Mouse (Mus musculus) liver, embryonic 14.5 days (tissue): Measurements from ENCODE around the gene Tuba3b. TPM values are rescaled to one million over a fixed set of nuclear protein-coding genes. Genes with fewer than 3 reads are reported as not detected.

Experiments used
- ATAC-seq: fragments of 200-750 bp; cut with Nextera tagmentation; 2 replicates; pipeline ENCODE4 v1.8.0; 2017; ENCODE audit warnings: moderate number of reproducible peaks, mild to moderate bottlenecking, moderate library complexity; ENCODE audit not compliant: insufficient read depth
- DNase-seq, 3 experiments: peaks; one replicate each; pipeline ENCODE4 v3.0.0-alpha.2; 2012 to 2013; ENCODE audit warnings: low read depth in 3 of 3, low spot score in 3 of 3
- H3K27ac ChIP-seq: fragments of 300-500 bp; sonication (generic); 2 replicates; pipeline ENCODE4 v1.5.1; 2014; ENCODE audit warnings: moderate library complexity, mild to moderate bottlenecking, control low read depth, inconsistent platforms
- H3K27me3 ChIP-seq: fragments of 300-500 bp; sonication (generic); 2 replicates; pipeline ENCODE4 v1.6.1; 2014; ENCODE audit warnings: mild to moderate bottlenecking, low read length, moderate library complexity; ENCODE audit not compliant: control insufficient read depth, insufficient read depth
- H3K36me3 ChIP-seq: fragments of 300-500 bp; sonication (generic); replicated peaks from 2 replicates; pipeline ENCODE4 v1.6.1; 2014; ENCODE audit warnings: low read depth; ENCODE audit not compliant: control insufficient read depth, insufficient read depth
- H3K4me1 ChIP-seq, 2 experiments: fragments of 200-500 bp in 1 of 2; fragments of 300-500 bp in 1 of 2; sonication (generic) in 1 of 2; replicated peaks; 2 replicates each; pipeline ENCODE4 v1.6.1; 2012 to 2014; ENCODE audit warnings: antibody characterized with exemption in 1 of 2, inconsistent platforms in 1 of 2, low read length in 1 of 2; ENCODE audit not compliant: control insufficient read depth in 2 of 2, insufficient read depth in 2 of 2
- H3K4me2 ChIP-seq: fragments of 300-500 bp; sonication (generic); 2 replicates; pipeline ENCODE4 v1.6.1; 2014; ENCODE audit warnings: low read depth, mild to moderate bottlenecking, control low read depth, moderate library complexity
- H3K4me3 ChIP-seq, 2 experiments: fragments of 200-500 bp in 1 of 2; fragments of 300-500 bp in 1 of 2; sonication (generic) in 1 of 2; 2 replicates each; pipeline ENCODE4 v1.5.1; 2012 to 2014; ENCODE audit warnings: low read depth in 2 of 2, low read length in 2 of 2, mild to moderate bottlenecking in 2 of 2, control low read depth in 1 of 2, inconsistent platforms in 1 of 2, moderate library complexity in 1 of 2; ENCODE audit not compliant: insufficient read depth in 1 of 2
- H3K9ac ChIP-seq: fragments of 300-500 bp; sonication (generic); replicated peaks from 2 replicates; pipeline ENCODE4 v1.6.1; 2014; ENCODE audit warnings: mild to moderate bottlenecking, control low read depth, moderate library complexity
- H3K9me3 ChIP-seq: fragments of 300-500 bp; sonication (generic); 2 replicates; pipeline ENCODE4 v1.6.1; 2016; ENCODE audit warnings: low read length, mixed read lengths; ENCODE audit not compliant: control insufficient read depth
- CTCF ChIP-seq: IDR thresholded peaks from 2 replicates; pipeline ENCODE4 v1.5.1; 2016; ENCODE audit warnings: antibody characterized with exemption, low read depth, control low read depth
- EP300 ChIP-seq: IDR thresholded peaks from 2 replicates; pipeline ENCODE4 v1.6.1; 2016; ENCODE audit warnings: antibody characterized with exemption, low read depth
- WGBS: fragments of 180-500 bp; shearing (Covaris S2); extraction: QIAGEN DNeasy Blood & Tissue Kit; methylation state at CpG from one replicate; pipeline ENCODE4 v1.1.7; 2014; ENCODE audit not compliant: insufficient replicate concordance; 5-methylcytosine and 5-hydroxymethylcytosine counted together
- polyA plus RNA-seq, 2 experiments: library from polyadenylated mRNA; depleted of rRNA in 1 of 2; stranded (reverse) in 1 of 2; unstranded in 1 of 2; fragments of >200 nt; fragmentation: Nextera tagmentation in 1 of 2; extraction: Ambion mirVana in 1 of 2; gene quantifications; 2 replicates each; pipeline versions ENCODE4 v1.2.1 to v1.2.3; 2012 to 2014

Gene Tuba3b
- polyA plus RNA-seq, 2 experiments = not detected

DNA sequence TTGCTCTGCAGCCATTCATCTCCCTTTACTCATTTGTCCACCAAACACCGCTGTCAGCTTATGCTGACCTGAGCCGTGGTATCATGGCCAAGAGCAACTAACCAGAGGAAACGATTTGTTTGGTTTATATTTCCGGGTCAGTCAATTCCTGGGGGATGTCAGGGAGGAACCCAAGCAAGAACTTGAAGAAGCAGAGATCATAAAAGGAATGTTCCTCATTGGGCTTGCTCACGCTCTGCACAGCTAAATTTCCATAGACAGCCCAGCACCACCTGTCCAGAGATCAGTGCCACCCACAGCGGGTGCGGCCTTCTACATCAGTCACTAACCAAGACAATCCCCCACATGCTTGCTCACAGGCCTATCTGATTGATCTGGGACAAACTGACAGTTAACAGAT, 1.3 kb upstream of the Tuba3b start, which contains the start of gene Lmntd1:
Gene Lmntd1 (minus strand): TSS at position 101 of the 400 bp plus-strand sequence.
- Histone ChIP-seq H3K4me1 (no peaks in the 10 kb centered on the region), H3K9ac (no peak within 1 kb of the TSS), H3K9me3 (no peaks in the 10 kb centered on the region), H3K36me3 (no peaks in the 10 kb centered on the region), H3K4me2 (no peak within 1 kb of the TSS), H3K27ac (no peak within 1 kb of the TSS), H3K4me3 (no peak within 1 kb of the TSS), H3K27me3 (no peaks in the 10 kb centered on the region)
- 55% methylated on average over 7 of the region's 7 CpGs for WGBS
- DNase-seq (no peak), ATAC-seq (no peak)
- no peak for TF ChIP-seq CTCF
- TF ChIP-seq EP300 = no peak

DNA sequence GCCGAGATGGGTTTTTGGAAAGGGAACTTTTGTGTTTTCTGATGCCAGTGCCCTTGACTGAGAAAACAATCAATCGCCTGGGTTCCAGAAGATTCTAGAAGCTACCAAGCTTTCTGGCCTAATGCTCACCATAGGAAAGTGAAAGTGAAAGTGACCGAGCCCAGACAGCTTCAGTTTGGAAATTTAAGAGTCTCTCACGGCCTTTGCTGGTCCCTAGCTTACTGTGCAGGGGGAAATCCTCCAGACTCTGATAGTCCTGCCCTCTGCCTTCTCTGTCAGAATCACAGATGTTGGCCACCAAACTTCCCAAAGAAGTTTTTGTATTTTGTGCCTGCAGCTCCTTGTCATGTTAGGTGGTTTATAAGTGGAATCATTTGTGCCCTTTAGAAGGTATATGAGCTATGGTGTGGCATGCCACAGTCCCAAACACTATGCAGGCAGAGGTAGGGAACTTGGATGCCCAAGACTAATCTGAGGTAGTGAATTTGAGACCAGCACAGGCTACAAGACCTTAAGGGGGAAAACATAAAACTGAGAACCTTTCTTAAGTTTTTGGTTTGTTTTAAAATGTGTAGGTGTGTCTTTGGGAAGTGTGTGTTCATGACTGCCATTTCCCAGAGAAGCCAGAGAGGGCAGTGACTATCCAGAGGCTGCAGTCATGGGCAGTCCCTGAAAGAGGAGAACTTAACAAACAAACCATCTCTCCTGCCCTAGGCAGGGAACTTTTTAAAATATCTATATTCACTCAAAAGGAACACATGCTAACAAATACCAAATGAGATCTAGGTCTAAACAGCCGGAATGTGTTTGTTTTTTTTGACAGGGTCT, 1.1 kb downstream of the Tuba3b start:
- H3K9me3 ChIP-seq = no peaks in the 10 kb centered on the region
- H3K4me1 ChIP-seq = no peaks in the 10 kb centered on the region
- WGBS = 59% methylated on average over 5 of the region's 5 CpGs
- no peak for DNase-seq
- H3K4me2 ChIP-seq = no peak overlapping the region
- no peak overlapping the region for H3K9ac ChIP-seq
- ATAC-seq = no peak
- TF ChIP-seq EP300 (no peak), CTCF (no peak)
- H3K27me3 ChIP-seq = no peaks in the 10 kb centered on the region
- H3K27ac ChIP-seq = no peak overlapping the region
- no peak overlapping the region for H3K4me3 ChIP-seq
- H3K36me3 ChIP-seq = no peaks in the 10 kb centered on the region

DNA sequence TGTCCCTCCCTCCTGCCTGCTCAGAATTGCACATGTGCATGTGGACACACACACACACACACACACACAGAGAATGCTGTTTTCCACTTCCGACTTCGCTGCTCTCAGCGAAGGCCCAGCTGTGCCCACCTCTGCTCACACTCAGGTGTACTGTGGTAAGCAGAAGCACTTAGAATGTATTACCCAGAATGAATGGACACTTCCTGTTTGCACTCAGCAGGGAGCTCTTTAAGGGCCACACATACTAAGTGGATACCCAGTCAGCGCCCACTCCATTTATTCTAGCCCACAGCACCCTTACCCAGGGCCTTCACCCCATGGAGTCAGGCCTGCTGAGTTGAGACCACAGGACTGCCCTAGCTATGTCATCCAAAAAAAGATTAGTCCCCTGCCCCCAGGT, 7.6 kb downstream of the Tuba3b start:
- WGBS = 55% methylated on average over 4 of the region's 4 CpGs
- ATAC-seq (no peak), DNase-seq (no peak)
- Histone ChIP-seq H3K4me2 (no peak overlapping the region), H3K4me1 (no peaks in the 10 kb centered on the region), H3K9me3 (no peaks in the 10 kb centered on the region), H3K9ac (no peak overlapping the region), H3K4me3 (no peak overlapping the region), H3K36me3 (no peaks in the 10 kb centered on the region), H3K27ac (no peak overlapping the region), H3K27me3 (no peaks in the 10 kb centered on the region)
- no peak for TF ChIP-seq CTCF
- no peak for TF ChIP-seq EP300

DNA sequence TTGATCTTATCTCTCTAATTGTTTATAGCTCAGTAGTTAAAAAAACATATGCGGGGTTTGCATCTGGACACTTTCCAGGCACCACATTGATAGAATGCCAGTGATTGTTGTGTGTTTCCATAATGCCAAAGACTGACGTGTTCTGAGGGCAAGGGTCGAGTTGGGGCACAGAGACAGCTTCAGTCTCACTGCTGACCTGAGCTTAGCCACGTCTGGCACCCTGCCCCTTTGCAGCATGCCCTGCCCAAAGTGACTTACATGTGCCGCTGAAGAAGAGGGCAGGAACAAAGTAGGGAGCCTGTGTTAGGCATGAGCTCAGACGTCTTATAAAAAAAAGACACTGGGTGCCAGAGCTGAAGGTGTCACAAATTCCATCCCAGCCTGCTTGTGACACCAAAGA, 14.7 kb downstream of the Tuba3b start:
- ATAC-seq (no peak), DNase-seq (no peak)
- Histone ChIP-seq H3K9ac (no peak overlapping the region), H3K4me1 (no peaks in the 10 kb centered on the region), H3K4me3 (no peak overlapping the region), H3K4me2 (no peak overlapping the region), H3K36me3 (no peaks in the 10 kb centered on the region), H3K27ac (no peak overlapping the region), H3K9me3 (no peaks in the 10 kb centered on the region), H3K27me3 (no peaks in the 10 kb centered on the region)
- WGBS = 54% methylated on average over 6 of the region's 6 CpGs
- TF ChIP-seq EP300 (no peak), CTCF (no peak)

DNA sequence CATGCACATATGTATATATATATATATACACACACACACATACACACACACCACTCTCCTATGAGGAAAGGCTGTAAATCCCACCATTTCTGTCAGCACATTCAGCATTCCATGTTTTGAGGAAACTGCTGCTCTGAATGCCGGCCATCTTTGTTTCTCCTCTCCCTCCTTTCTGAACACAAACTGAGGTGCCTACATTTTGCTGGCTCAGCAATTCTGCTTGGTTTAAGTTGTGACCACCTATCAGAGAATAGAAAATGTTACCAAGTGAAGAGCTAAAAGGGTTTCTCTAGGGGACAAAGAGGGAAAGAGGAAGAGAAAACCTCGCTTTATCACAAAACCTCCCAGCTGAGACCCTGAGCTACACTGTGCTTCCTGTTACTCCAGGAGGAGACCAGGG, 18.9 kb downstream of the Tuba3b start:
- Histone ChIP-seq H3K27me3 (no peaks in the 10 kb centered on the region), H3K4me2 (no peak overlapping the region), H3K4me3 (no peak overlapping the region), H3K9ac (no peak overlapping the region), H3K4me1 (no peaks in the 10 kb centered on the region), H3K27ac (no peak overlapping the region), H3K36me3 (no peaks in the 10 kb centered on the region), H3K9me3 (no peaks in the 10 kb centered on the region)
- TF ChIP-seq EP300 (no peak), CTCF (no peak)
- WGBS = 52% methylated on average over 2 of the region's 2 CpGs
- ATAC-seq (no peak), DNase-seq (no peak)
